Comparison of ENCODE assay signal across 14 mouse cellular contexts in the genomic region with DNA sequence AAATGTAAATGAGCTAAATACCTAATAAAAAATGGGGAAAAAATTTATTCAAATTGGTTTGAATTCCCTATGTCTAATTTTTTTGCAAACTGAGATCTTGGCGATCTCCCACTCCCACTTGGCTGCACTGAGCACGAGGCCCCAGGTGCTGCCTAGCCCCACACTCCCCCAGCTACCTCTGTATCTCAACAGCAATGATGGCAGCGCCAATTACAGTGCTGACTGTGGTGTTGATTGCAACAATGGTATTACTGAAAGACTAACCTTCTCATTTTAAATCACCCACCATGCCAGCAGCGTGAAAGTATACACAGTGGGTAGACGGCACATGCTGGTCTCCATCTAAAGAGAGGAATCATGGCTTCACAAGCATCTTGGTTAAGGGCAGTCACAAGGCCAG.
DNase-seq lines count a peak whose midpoint lies in the region.
"Had no signal": no experiment of that assay in that cellular context is flagged by ENCODE, and none has a peak within 500 bp of the region (broad histone marks: within the 10 kb centered on the region; RNA-seq: fewer than 3 reads in every experiment).

No protein-coding gene starts in this region.

- DNase-seq in embryo, embryonic 10 days (ENCODE audit: low spot score): peak; percentile 1
- no peak for DNase-seq in embryo, embryonic 10.5 days (ENCODE audit: low spot score)
- peak; percentile 90 for DNase-seq in heart, adult 11 months
- DNase-seq in heart, postnatal 36 days: no peak
- DNase-seq: adrenal gland, adult 2 months; adrenal gland, adult 8-10 months; adrenal gland, postnatal 10 days; adrenal gland, postnatal 14 days; adrenal gland, postnatal 25 days; adrenal gland, postnatal 36 days; B cell, adult 2 months; cerebellum, adult 11 months; cerebellum, adult 11-12 months; cerebellum, adult 18-20 months had no signal

- intact Hi-C loops in heart, postnatal 36 days (cut with DNase I): no loop called here

Comparison
In these comparisons a context has a peak if more than half of its experiments do, and no peak if none do; other contexts are left out.
1. DNase-seq: peak in embryo, embryonic 10 days (single experiment) and heart, adult 11 months (single experiment); none in embryo, embryonic 10.5 days (single experiment) and heart, postnatal 36 days (0 of 2).